Mouse (Mus musculus) liver, embryonic 16.5 days (tissue): ENCODE measurements around the gene Ctsh. TPM values are rescaled to one million over a fixed set of nuclear protein-coding genes. Genes with fewer than 3 reads are reported as not detected.

Experiments used
- ATAC-seq: fragments of 200-750 bp; cut with Nextera tagmentation; 2 replicates; pipeline ENCODE4 v1.8.0; 2017; ENCODE audit warnings: low read depth, mild to moderate bottlenecking, moderate number of reproducible peaks, moderate library complexity
- H3K27ac ChIP-seq: fragments of 300-500 bp; sonication (generic); 2 replicates; pipeline ENCODE4 v1.5.1; 2014; ENCODE audit warnings: mild to moderate bottlenecking, low read length
- H3K27me3 ChIP-seq: fragments of 300-500 bp; sonication (generic); 2 replicates; pipeline ENCODE4 v1.6.1; 2014; ENCODE audit warnings: low read depth, low read length, mixed read lengths; ENCODE audit not compliant: control insufficient read depth, insufficient read depth
- H3K36me3 ChIP-seq: fragments of 300-500 bp; sonication (generic); 2 replicates; pipeline ENCODE4 v1.6.1; 2014; ENCODE audit warnings: mild to moderate bottlenecking; ENCODE audit not compliant: control insufficient read depth, insufficient read depth
- H3K4me1 ChIP-seq: fragments of 300-500 bp; sonication (generic); 2 replicates; pipeline ENCODE4 v1.6.1; 2014; ENCODE audit warnings: low read depth, low read length, mixed read lengths; ENCODE audit not compliant: control insufficient read depth
- H3K4me2 ChIP-seq: fragments of 300-500 bp; sonication (generic); 2 replicates; pipeline ENCODE4 v1.6.1; 2014; ENCODE audit warnings: low read depth, low read length, mixed read lengths
- H3K4me3 ChIP-seq: fragments of 300-500 bp; sonication (generic); 2 replicates; pipeline ENCODE4 v1.5.1; 2014; ENCODE audit warnings: low read depth, mild to moderate bottlenecking, low read length
- H3K9ac ChIP-seq: fragments of 300-500 bp; sonication (generic); 2 replicates; pipeline ENCODE4 v1.6.1; 2014; ENCODE audit warnings: low read depth, low read length
- H3K9me3 ChIP-seq: fragments of 300-500 bp; sonication (generic); replicated peaks from 2 replicates; pipeline ENCODE4 v1.6.1; 2016; ENCODE audit warnings: low read length; ENCODE audit not compliant: control insufficient read depth
- whole genome bisulfite sequencing: fragments of 180-500 bp; shearing (Covaris S2); extraction: QIAGEN DNeasy Blood & Tissue Kit; methylation state at CpG from one replicate; pipeline ENCODE4 v1.1.7; 2014; ENCODE audit not compliant: insufficient replicate concordance; 5-methylcytosine and 5-hydroxymethylcytosine counted together
- polyA plus RNA-seq: library from polyadenylated mRNA; unstranded; fragments of >200 nt; fragmentation: Nextera tagmentation; extraction: Ambion mirVana; gene quantifications from 2 replicates; pipeline ENCODE4 v1.2.1, GENCODE M21; 2015

Ctsh gene
- polyA plus RNA-seq: 153 and 170 TPM in 2 replicates

DNA sequence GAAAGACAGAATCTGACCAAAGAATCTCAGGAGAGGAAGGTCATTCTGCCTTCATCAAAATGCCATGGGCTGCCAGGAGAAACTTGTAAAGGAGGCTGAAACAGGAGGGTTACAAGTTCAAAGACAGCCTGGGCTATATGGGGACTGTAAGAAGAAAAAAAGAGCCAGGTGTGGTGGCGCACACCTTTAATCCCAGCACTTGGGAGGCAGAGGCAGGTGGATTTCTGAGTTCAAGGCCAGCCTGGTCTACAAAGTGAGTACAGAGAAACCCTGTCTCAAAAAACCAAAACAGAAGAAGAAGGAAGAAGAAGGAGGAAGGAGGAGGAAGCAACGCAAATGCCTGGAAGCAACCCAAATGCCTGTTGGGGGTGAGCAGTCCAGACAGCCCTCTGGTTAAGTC is at the start of gene Ctsh:
Ctsh (plus strand) TSS at position 301 of the 400 bp plus-strand sequence.
- H3K4me3 ChIP-seq: peak within 1 kb of the TSS; percentile 58

DNA sequence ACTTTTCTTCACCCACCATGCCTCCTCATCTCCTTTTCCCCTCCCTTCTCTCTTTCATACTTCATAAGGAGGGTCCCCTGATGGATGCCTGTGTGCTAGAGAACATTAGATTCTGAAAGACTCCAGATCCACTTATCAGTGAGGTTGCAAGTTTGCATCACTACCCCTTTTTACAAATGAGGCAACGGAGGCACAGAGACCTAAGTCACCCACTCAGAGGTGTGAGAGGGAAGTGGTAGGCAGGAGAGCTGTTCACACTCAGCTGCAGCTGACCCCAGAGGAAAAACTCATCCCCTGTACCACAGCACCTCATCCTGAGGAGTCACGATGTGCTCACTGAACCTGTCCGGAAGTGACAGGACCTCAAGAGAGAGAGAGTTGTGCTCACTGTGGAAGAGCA is 47.5 kb upstream of the Ctsh start:
- H3K9me3 ChIP-seq: no peaks in the 10 kb centered on the region
- H3K9ac ChIP-seq: no peak overlapping the region
- no peak for ATAC-seq
- H3K4me3 ChIP-seq: no peak overlapping the region
- no peaks in the 10 kb centered on the region for H3K36me3 ChIP-seq
- WGBS: 56% methylated on average over 3 of the region's 3 CpGs
- H3K27me3 ChIP-seq: no peaks in the 10 kb centered on the region
- H3K4me1 ChIP-seq: no peaks in the 10 kb centered on the region
- H3K27ac ChIP-seq: no peak overlapping the region
- H3K4me2 ChIP-seq: no peak overlapping the region

More for the DNA sequence above, at the start of gene Ctsh:
- H3K27ac ChIP-seq: peak within 1 kb of the TSS; percentile 73
- H3K9ac ChIP-seq: peak within 1 kb of the TSS; percentile 55
- H3K36me3 ChIP-seq: no peaks in the 10 kb centered on the region
- 41% methylated on average over 2 of the region's 2 CpGs for WGBS
- 0 out of 2 replicates have a peak, but pooled peaks have one; percentile 4 for ATAC-seq
- no peaks in the 10 kb centered on the region for H3K9me3 ChIP-seq
- H3K4me1 ChIP-seq: no peaks in the 10 kb centered on the region
- no peaks in the 10 kb centered on the region; the same call in none of the 2 replicates for H3K27me3 ChIP-seq
- H3K4me2 ChIP-seq: peak within 1 kb of the TSS; percentile 42

DNA sequence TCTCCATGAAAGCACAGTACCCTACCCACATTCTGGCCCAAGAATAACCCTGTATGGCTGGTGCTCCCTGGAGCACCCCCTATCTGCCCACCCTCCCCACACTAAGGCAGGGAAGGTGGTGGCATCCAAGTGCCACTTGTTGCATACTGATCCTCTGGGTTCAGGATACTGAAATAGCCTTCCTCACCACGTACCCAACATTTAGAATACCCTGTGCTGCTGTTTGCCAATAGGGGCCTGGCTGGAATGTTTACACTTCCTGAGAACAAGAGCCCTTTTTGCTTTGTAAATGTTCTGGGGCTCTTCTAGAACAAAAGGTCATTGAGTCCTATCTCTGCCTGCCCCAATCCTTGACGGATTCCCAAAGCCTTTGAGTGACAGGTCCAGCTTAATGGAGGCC is 46.9 kb upstream of the Ctsh start:
- Histone ChIP-seq H3K4me1 (no peaks in the 10 kb centered on the region), H3K4me2 (no peak overlapping the region), H3K9ac (no peak overlapping the region), H3K27me3 (no peaks in the 10 kb centered on the region), H3K36me3 (no peaks in the 10 kb centered on the region), H3K27ac (no peak overlapping the region), H3K4me3 (no peak overlapping the region), H3K9me3 (no peaks in the 10 kb centered on the region)
- WGBS: 27% methylated on average over 2 of the region's 2 CpGs
- ATAC-seq: no peak

DNA sequence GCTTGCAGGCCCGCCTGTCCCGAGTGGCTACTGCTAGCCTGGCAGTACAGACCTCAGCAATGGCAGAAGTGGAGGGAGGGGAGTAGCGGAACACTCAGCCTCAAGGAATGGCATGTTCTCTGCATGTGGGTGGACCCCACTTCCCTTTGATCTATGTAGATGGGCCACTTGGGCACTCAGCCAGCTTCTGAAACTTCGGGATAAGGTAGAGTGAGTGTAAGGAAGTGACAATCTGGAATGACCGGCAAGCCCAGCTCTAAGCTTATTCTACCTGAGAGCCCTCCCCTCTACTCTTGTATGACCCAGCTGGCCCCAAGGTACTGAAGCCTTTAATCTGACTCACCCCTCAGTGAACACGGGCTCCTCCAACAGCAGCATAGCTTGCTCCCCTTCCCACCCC is 45.8 kb upstream of the Ctsh start:
- H3K4me1 ChIP-seq: no peaks in the 10 kb centered on the region
- H3K27ac ChIP-seq: no peak overlapping the region
- H3K4me3 ChIP-seq: no peak overlapping the region
- no peak for ATAC-seq
- H3K9me3 ChIP-seq: no peaks in the 10 kb centered on the region
- no peaks in the 10 kb centered on the region for H3K27me3 ChIP-seq
- WGBS: 60% methylated on average over 6 of the region's 6 CpGs
- no peak overlapping the region for H3K9ac ChIP-seq
- no peak overlapping the region for H3K4me2 ChIP-seq
- H3K36me3 ChIP-seq: no peaks in the 10 kb centered on the region

DNA sequence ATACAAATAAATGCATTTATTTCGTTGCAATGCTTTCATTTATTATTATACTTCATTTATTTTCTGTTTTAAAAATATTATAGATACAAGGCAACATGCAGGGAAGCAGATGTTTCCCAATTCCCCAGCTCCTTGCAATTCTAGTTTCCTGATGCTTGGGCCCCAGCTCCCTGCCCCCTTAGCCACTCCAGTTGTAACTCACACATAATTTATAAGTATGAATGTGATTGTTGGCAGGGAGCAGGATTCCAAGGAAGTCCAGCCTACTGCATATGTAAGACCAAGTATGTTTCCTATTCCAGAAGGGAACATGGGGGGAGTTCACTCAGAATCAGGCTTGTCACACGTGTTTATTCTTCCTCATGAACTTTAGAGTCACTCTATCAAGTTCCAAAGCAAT is 42.1 kb upstream of the Ctsh start:
- H3K27me3 ChIP-seq: no peaks in the 10 kb centered on the region
- no peaks in the 10 kb centered on the region for H3K4me1 ChIP-seq
- H3K27ac ChIP-seq: no peak overlapping the region
- WGBS: 26% methylated on average over 2 of the region's 2 CpGs
- no peaks in the 10 kb centered on the region for H3K36me3 ChIP-seq
- no peak overlapping the region for H3K4me2 ChIP-seq
- H3K9ac ChIP-seq: no peak overlapping the region
- no peaks in the 10 kb centered on the region for H3K9me3 ChIP-seq
- H3K4me3 ChIP-seq: no peak overlapping the region
- ATAC-seq: no peak

DNA sequence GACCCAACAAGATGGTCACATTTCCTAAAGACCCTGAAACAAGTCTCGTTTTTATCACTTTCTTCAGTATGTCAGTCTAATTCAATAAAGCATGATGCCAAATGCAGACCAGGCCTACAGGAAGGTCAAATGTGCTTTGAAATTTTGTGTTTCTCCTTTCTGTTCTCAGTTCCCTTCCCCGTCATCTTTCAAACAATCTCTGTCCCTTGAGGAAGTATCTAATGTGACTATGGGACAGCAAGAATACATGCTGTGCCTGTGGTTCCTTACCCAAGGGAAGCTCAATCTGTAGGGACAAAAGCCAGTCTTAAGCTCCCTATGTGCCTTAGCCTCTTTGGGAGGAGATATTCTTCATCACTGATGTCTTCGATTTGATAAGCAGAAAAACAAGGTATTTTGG is 39.3 kb upstream of the Ctsh start:
- no peak overlapping the region for H3K9ac ChIP-seq
- ATAC-seq: no peak
- H3K27me3 ChIP-seq: no peaks in the 10 kb centered on the region
- H3K4me3 ChIP-seq: no peak overlapping the region
- 46% methylated on average over 3 of the region's 3 CpGs for WGBS
- no peak overlapping the region for H3K27ac ChIP-seq
- no peaks in the 10 kb centered on the region for H3K36me3 ChIP-seq
- H3K9me3 ChIP-seq: no peaks in the 10 kb centered on the region
- H3K4me2 ChIP-seq: no peak overlapping the region
- no peaks in the 10 kb centered on the region for H3K4me1 ChIP-seq

DNA sequence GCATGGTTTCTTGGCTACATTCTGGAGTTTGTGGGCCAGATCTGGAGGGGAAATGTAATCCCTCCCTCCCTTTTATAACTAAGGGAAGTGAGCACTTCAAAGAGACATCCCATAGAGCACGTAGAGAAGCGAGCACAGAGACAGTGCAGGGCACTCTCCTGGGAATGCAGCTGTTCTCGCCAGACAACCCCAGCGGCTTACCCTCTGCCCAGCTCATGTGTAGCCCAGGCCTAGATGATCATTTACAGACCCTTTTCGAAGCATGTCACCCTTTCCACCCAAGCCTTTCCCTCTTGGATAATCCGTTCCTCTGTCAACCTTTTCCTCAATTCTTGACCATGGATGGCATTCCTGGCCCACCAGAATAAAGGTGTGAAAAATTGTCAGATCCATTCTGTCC is 37.7 kb upstream of the Ctsh start:
- Histone ChIP-seq H3K27me3 (no peaks in the 10 kb centered on the region), H3K4me3 (no peak overlapping the region), H3K4me1 (no peaks in the 10 kb centered on the region), H3K4me2 (no peak overlapping the region), H3K9me3 (no peaks in the 10 kb centered on the region), H3K9ac (no peak overlapping the region), H3K36me3 (no peaks in the 10 kb centered on the region), H3K27ac (no peak overlapping the region)
- WGBS: 51% methylated on average over 6 of the region's 6 CpGs
- no peak for ATAC-seq

DNA sequence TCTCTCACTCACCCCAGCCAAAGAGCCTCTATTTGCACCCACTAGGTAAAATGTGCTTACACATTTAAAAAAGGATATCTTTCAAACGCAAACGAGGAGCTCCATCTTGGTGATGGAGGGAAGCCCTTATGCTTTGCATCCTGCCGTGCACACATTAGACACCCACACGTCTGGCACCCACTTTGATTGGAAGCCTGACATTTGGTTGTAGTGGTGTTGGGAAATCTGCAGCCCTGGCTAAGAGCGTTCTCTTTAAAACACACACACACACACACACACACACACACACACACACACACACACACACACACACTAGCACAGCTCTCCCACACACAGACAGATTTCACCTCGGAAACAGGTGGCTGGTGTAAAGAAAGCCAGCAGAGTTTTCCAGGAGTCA is 33.1 kb upstream of the Ctsh start:
- Histone ChIP-seq H3K9me3 (no peaks in the 10 kb centered on the region), H3K4me2 (no peak overlapping the region), H3K4me3 (no peak overlapping the region), H3K36me3 (no peaks in the 10 kb centered on the region), H3K4me1 (no peaks in the 10 kb centered on the region), H3K9ac (no peak overlapping the region), H3K27me3 (no peaks in the 10 kb centered on the region), H3K27ac (no peak overlapping the region)
- 48% methylated on average over 6 of the region's 6 CpGs for WGBS
- ATAC-seq: no peak

DNA sequence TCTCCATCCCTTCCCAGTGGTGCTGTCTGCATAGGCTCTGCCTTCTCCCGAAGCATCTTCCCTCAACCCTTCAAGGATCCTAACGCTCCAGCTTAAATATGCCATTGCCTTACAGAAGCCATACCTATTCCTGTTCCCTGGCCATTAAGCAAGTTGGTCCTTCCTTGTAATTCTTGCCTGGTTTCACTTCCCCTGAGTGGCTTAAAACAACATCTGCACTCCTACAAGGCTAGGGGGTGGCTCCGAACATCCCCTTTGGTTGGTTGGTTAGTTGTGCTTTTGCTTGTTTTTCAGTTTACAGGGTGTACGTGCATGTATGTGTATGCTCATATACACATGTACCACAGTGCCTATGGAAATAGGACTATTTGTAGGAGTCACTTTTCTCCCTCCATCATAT is 32.5 kb upstream of the Ctsh start:
- H3K4me1 ChIP-seq: no peaks in the 10 kb centered on the region
- H3K27me3 ChIP-seq: no peaks in the 10 kb centered on the region
- no peak overlapping the region for H3K27ac ChIP-seq
- H3K9me3 ChIP-seq: no peaks in the 10 kb centered on the region
- 56% methylated on average over 4 of the region's 4 CpGs for WGBS
- H3K4me2 ChIP-seq: no peak overlapping the region
- no peak overlapping the region for H3K9ac ChIP-seq
- H3K36me3 ChIP-seq: no peaks in the 10 kb centered on the region
- no peak overlapping the region for H3K4me3 ChIP-seq
- ATAC-seq: no peak; the same call in 1 of the 2 replicates
